Mouse (Mus musculus): Measurements from ENCODE around the gene Ablim1. TPM values are rescaled to one million over a fixed set of nuclear protein-coding genes. Genes with fewer than 3 reads are reported as not detected.

Gene Ablim1
- polyA plus RNA-seq, 1 experiment from 2014 or later = 52.8 TPM

DNA sequence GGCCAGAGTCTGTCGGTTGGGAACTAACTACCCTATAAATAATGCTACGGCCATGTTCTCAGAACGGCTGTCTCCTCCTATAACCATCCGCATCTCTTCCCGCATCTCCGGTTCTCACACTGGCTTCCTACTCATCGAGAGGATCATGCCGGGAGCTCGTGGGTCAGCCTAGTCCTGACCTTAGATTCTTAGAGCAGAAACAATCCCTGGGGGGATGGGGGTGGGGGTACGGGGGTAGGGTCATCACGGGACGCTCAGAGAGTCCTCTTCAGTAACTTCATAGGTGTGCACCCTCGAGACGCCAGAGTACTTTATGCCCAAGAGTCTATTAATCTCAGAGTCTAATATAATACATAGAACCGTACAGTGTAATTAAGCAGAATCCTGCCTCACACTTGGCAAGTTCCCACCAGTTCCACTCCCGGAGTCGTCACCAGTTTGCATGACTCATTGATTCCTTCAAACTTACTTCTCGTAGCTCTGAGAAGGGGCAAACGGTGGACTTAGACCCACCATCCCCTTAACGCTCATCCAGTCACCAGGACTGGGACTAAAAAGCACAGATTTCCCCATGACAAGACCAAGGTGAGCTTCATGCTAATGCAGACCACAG is 156.9 kb downstream of the Ablim1 start:
- Histone ChIP-seq H3K9ac (replicated peaks; ENCODE audit: low read length) (no peak overlapping the region), H3K27me3 (ENCODE audit: control insufficient read depth, insufficient read depth, low read length) (no peaks in the 10 kb centered on the region; the same call in 1 of the 2 replicates), H3K36me3 (ENCODE audit: control insufficient read depth, insufficient read depth, low read length) (no peaks in the 10 kb centered on the region), H3K27ac (replicated peaks; ENCODE audit: low read depth, low read length) (no peak overlapping the region), H3K4me3 (replicated peaks; ENCODE audit: low read depth, low read length) (no peak overlapping the region), H3K9me3 (ENCODE audit: control insufficient read depth, low read length) (no peaks in the 10 kb centered on the region), H3K4me1 (ENCODE audit: control insufficient read depth, insufficient read depth, low read length) (no peaks in the 10 kb centered on the region), H3K4me2 (ENCODE audit: low read length) (no peak overlapping the region)
- 85% methylated on average over 20 of the region's 20 CpGs for WGBS
- ATAC-seq (ENCODE audit: low FRiP score, low TSS enrichment) = no peak
- DNase-seq = no peak

DNA sequence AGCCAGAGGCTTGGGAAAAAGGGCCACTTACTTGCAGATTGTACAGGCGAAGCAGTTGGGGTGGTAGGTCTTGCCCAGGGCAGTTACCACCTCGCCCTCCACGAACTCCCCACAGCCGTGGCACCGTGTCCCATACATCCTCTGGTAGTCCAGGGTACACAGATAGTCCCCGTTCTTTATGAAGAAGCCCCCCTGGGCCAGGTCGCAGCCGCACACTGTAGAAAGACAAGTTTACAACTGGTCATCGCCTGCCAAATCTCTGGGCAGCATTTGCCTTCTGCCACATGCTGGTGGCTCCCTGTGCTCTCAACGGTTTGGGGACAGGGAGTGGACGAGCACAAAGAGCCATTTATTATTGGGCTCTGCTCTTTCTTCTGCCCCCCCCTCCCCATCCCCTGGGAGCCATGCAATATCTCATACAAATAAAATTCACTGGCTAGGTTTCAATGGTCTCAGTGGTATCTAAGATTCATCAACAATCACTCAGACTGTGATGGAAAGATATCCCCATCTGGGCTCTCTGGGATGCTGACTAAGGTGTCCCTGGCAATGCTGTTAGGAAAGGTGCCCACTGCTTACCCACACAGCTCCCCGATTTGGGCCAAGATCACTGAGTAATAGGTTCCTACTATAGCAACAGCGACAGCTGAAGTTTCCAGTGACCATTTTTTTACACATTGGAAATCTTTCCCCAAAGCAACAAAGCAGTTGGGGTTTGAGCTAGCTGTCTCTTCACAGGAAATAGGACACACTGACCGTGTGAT is 159.4 kb downstream of the Ablim1 start:
- Histone ChIP-seq H3K9me3 (ENCODE audit: control insufficient read depth, low read length) (no peaks in the 10 kb centered on the region), H3K9ac (replicated peaks; ENCODE audit: low read length) (no peak overlapping the region), H3K27me3 (ENCODE audit: control insufficient read depth, insufficient read depth, low read length) (no peaks in the 10 kb centered on the region; the same call in 1 of the 2 replicates), H3K4me2 (ENCODE audit: low read length) (no peak overlapping the region), H3K4me1 (ENCODE audit: control insufficient read depth, insufficient read depth, low read length) (0 out of 2 replicates have a peak, but pooled peaks cover 3% of the 10 kb centered on the region), H3K36me3 (ENCODE audit: control insufficient read depth, insufficient read depth, low read length) (no peaks in the 10 kb centered on the region), H3K27ac (replicated peaks; ENCODE audit: low read depth, low read length) (no peak overlapping the region), H3K4me3 (replicated peaks; ENCODE audit: low read depth, low read length) (no peak overlapping the region)
- WGBS = 83% methylated on average over 14 of the region's 14 CpGs
- DNase-seq (no peak), ATAC-seq (ENCODE audit: low FRiP score, low TSS enrichment) (no peak)

DNA sequence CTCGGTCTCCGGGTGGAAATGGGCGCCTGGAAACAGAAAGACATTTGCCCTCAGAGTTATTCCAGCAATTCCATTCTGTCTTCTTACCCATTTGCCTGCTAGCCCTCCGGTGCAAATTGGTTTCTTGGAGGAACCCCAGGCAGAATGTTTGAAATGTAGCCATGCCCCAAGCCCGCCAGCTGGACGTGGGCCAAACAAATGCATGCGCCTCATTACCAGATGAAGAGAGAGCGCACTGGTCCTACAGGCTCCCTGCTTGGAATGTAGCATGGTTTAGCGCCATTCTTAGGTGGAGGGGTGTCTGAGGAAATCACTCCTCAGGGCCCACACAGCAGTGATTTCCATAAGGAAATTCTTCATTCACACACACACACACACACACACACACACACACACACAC is 162.4 kb downstream of the Ablim1 start:
- H3K4me1 ChIP-seq (ENCODE audit: control insufficient read depth, insufficient read depth, low read length) = 0 out of 2 replicates have a peak, but pooled peaks cover 3% of the 10 kb centered on the region
- WGBS = 41% methylated on average over 9 of the region's 9 CpGs
- H3K9ac ChIP-seq (replicated peaks; ENCODE audit: low read length) = no peak overlapping the region
- H3K27ac ChIP-seq (replicated peaks; ENCODE audit: low read depth, low read length) = peak overlapping the region; percentile 55; the same call in 1 of the 2 replicates
- no peaks in the 10 kb centered on the region for H3K36me3 ChIP-seq (ENCODE audit: control insufficient read depth, insufficient read depth, low read length)
- no peak for ATAC-seq (ENCODE audit: low FRiP score, low TSS enrichment)
- DNase-seq = peak; percentile 80
- no peak overlapping the region for H3K4me3 ChIP-seq (replicated peaks; ENCODE audit: low read depth, low read length)
- no peak overlapping the region for H3K4me2 ChIP-seq (ENCODE audit: low read length)
- H3K27me3 ChIP-seq (ENCODE audit: control insufficient read depth, insufficient read depth, low read length) = no peaks in the 10 kb centered on the region; the same call in 1 of the 2 replicates
- H3K9me3 ChIP-seq (ENCODE audit: control insufficient read depth, low read length) = no peaks in the 10 kb centered on the region

DNA sequence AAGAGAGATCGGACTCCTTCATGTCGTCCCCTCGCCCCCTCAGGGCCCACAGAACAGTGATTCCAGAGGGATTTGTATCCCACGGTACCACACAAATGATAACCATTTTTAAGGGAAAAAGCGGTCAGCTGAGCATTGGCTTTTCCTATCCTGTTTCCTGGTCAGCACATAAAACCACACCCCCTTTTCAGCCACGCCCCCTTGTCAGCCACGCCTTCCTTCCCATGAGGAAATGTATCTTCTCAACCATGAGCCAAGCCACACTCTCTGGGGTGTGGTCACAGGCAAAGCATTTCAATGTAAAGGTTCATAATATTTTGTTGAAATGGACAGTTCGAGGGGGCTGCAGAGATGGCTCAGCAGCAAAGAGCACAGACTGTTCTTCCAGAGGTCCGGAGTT is 163.2 kb downstream of the Ablim1 start:
- Histone ChIP-seq H3K4me1 (ENCODE audit: control insufficient read depth, insufficient read depth, low read length) (0 out of 2 replicates have a peak, but pooled peaks cover 3% of the 10 kb centered on the region), H3K9me3 (ENCODE audit: control insufficient read depth, low read length) (no peaks in the 10 kb centered on the region), H3K9ac (replicated peaks; ENCODE audit: low read length) (no peak overlapping the region), H3K4me2 (ENCODE audit: low read length) (no peak overlapping the region), H3K27ac (replicated peaks; ENCODE audit: low read depth, low read length) (no peak overlapping the region), H3K4me3 (replicated peaks; ENCODE audit: low read depth, low read length) (no peak overlapping the region), H3K27me3 (ENCODE audit: control insufficient read depth, insufficient read depth, low read length) (no peaks in the 10 kb centered on the region; the same call in 1 of the 2 replicates), H3K36me3 (ENCODE audit: control insufficient read depth, insufficient read depth, low read length) (no peaks in the 10 kb centered on the region)
- WGBS = 89% methylated on average over 9 of the region's 9 CpGs
- DNase-seq (no peak), ATAC-seq (ENCODE audit: low FRiP score, low TSS enrichment) (no peak)

DNA sequence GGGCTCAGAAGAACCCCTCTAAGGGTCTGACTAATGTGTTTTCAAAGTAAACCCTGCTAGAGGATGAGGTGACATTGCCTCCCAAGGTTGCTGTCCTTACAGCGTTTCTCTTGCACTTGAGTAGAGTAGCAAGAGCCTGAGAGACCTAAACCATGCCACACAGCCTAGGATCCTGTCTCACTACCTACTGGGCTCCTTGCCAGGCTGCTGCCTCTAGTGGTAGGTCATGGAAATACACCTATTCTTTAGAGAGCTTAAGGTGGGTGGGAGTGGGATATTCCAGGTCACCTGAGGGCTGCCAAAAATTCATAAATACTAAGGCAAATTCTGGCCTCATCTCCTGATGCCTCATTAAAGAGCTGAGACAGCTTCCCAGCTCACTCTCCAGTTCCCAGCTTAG is 164.4 kb downstream of the Ablim1 start:
- no peak overlapping the region for H3K4me3 ChIP-seq (replicated peaks; ENCODE audit: low read depth, low read length)
- H3K27me3 ChIP-seq (ENCODE audit: control insufficient read depth, insufficient read depth, low read length) = no peaks in the 10 kb centered on the region
- ATAC-seq (ENCODE audit: low FRiP score, low TSS enrichment) (no peak), DNase-seq (peak; percentile 67)
- no peaks in the 10 kb centered on the region for H3K36me3 ChIP-seq (ENCODE audit: control insufficient read depth, insufficient read depth, low read length)
- 63% methylated on average over 1 of the region's 1 CpGs for WGBS
- H3K9me3 ChIP-seq (ENCODE audit: control insufficient read depth, low read length) = no peaks in the 10 kb centered on the region
- no peak overlapping the region for H3K4me2 ChIP-seq (ENCODE audit: low read length)
- H3K4me1 ChIP-seq (ENCODE audit: control insufficient read depth, insufficient read depth, low read length) = 0 out of 2 replicates have a peak, but pooled peaks cover 3% of the 10 kb centered on the region
- no peak overlapping the region for H3K9ac ChIP-seq (replicated peaks; ENCODE audit: low read length)
- no peak overlapping the region for H3K27ac ChIP-seq (replicated peaks; ENCODE audit: low read depth, low read length)

GRCm38 (mm10) chr19:57147746-57148145 is 167.0 kb downstream of the Ablim1 start:
- no peak overlapping the region for H3K9ac ChIP-seq (replicated peaks; ENCODE audit: low read length)
- H3K4me3 ChIP-seq (replicated peaks; ENCODE audit: low read depth, low read length) = no peak overlapping the region
- 0 out of 2 replicates have a peak, but pooled peaks cover 3% of the 10 kb centered on the region for H3K4me1 ChIP-seq (ENCODE audit: control insufficient read depth, insufficient read depth, low read length)
- H3K9me3 ChIP-seq (ENCODE audit: control insufficient read depth, low read length) = no peaks in the 10 kb centered on the region
- H3K27me3 ChIP-seq (ENCODE audit: control insufficient read depth, insufficient read depth, low read length) = no peaks in the 10 kb centered on the region
- WGBS = 18% methylated on average over 6 of the region's 6 CpGs
- H3K27ac ChIP-seq (replicated peaks; ENCODE audit: low read depth, low read length) = no peak overlapping the region; the same call in 1 of the 2 replicates
- no peaks in the 10 kb centered on the region for H3K36me3 ChIP-seq (ENCODE audit: control insufficient read depth, insufficient read depth, low read length)
- ATAC-seq (ENCODE audit: low FRiP score, low TSS enrichment) (no peak), DNase-seq (no peak)
- H3K4me2 ChIP-seq (ENCODE audit: low read length) = no peak overlapping the region

GRCm38 (mm10) chr19:57146936-57147335 is 167.8 kb downstream of the Ablim1 start:
- H3K4me1 ChIP-seq (ENCODE audit: control insufficient read depth, insufficient read depth, low read length) = no peaks in the 10 kb centered on the region
- no peaks in the 10 kb centered on the region for H3K27me3 ChIP-seq (ENCODE audit: control insufficient read depth, insufficient read depth, low read length)
- 74% methylated on average over 6 of the region's 6 CpGs for WGBS
- H3K4me2 ChIP-seq (ENCODE audit: low read length) = no peak overlapping the region
- H3K9ac ChIP-seq (replicated peaks; ENCODE audit: low read length) = no peak overlapping the region
- H3K36me3 ChIP-seq (ENCODE audit: control insufficient read depth, insufficient read depth, low read length) = no peaks in the 10 kb centered on the region
- no peak overlapping the region for H3K4me3 ChIP-seq (replicated peaks; ENCODE audit: low read depth, low read length)
- DNase-seq = no peak
- ATAC-seq (ENCODE audit: low FRiP score, low TSS enrichment) = no peak
- H3K27ac ChIP-seq (replicated peaks; ENCODE audit: low read depth, low read length) = no peak overlapping the region
- H3K9me3 ChIP-seq (ENCODE audit: control insufficient read depth, low read length) = no peaks in the 10 kb centered on the region

DNA sequence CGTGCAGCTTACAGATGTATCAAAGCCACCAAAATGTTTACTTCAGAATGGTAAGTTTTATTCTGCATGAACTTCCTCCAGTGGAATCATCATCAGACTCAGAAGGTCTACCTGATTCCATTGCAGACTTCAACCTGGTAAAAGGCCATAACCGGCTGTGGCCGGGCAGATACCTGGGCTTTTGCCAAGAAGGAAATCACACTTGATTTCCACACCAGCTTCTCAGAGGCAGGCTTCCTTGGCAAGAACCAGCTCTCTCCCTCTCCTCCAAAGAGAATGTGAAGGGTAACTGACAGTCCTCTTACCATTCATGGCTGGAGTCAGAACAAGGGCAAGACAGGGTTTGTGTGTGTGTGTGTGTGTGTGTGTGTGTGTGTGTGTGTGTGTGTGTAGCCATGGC is 171.1 kb downstream of the Ablim1 start:
- no peaks in the 10 kb centered on the region for H3K27me3 ChIP-seq (ENCODE audit: control insufficient read depth, insufficient read depth, low read length)
- no peaks in the 10 kb centered on the region for H3K9me3 ChIP-seq (ENCODE audit: control insufficient read depth, low read length)
- no peak overlapping the region for H3K27ac ChIP-seq (replicated peaks; ENCODE audit: low read depth, low read length)
- H3K36me3 ChIP-seq (ENCODE audit: control insufficient read depth, insufficient read depth, low read length) = no peaks in the 10 kb centered on the region
- no peak overlapping the region for H3K4me2 ChIP-seq (ENCODE audit: low read length)
- WGBS = 94% methylated on average over 3 of the region's 3 CpGs
- no peak for ATAC-seq (ENCODE audit: low FRiP score, low TSS enrichment)
- H3K4me1 ChIP-seq (ENCODE audit: control insufficient read depth, insufficient read depth, low read length) = no peaks in the 10 kb centered on the region
- H3K9ac ChIP-seq (replicated peaks; ENCODE audit: low read length) = no peak overlapping the region
- no peak overlapping the region for H3K4me3 ChIP-seq (replicated peaks; ENCODE audit: low read depth, low read length)
- DNase-seq = no peak
